Mouse (Mus musculus): ENCODE data around the gene Cgnl1. TPM values are rescaled to one million over a fixed set of nuclear protein-coding genes. Genes with fewer than 3 reads are reported as not detected.

The Cgnl1 gene
- polyA plus RNA-seq, 1 experiment from 2014 or later, result 30.6 TPM

- no peak overlapping the region for H3K9ac ChIP-seq
- H3K9me3 ChIP-seq (replicated peaks), result no peaks in the 10 kb centered on the region
- ATAC-seq (replicated peaks; ENCODE audit: low FRiP score), result no peak
- H3K4me3 ChIP-seq (replicated peaks), result no peak overlapping the region
- 84% methylated on average over 9 of the region's 9 CpGs for WGBS
- no peaks in the 10 kb centered on the region for H3K27me3 ChIP-seq
- H3K4me2 ChIP-seq, result no peak overlapping the region
- H3K27ac ChIP-seq, result no peak overlapping the region
- peaks cover 30% of the 10 kb centered on the region for H3K4me1 ChIP-seq
- H3K36me3 ChIP-seq, result no peaks in the 10 kb centered on the region
These were observed 91.0 kb downstream of the Cgnl1 start for GRCm38 (mm10) chr9:71680381-71680780.

- WGBS, result 69% methylated on average over 11 of the region's 11 CpGs
These were observed 92.1 kb downstream of the Cgnl1 start for GRCm38 (mm10) chr9:71679103-71679815.

DNA sequence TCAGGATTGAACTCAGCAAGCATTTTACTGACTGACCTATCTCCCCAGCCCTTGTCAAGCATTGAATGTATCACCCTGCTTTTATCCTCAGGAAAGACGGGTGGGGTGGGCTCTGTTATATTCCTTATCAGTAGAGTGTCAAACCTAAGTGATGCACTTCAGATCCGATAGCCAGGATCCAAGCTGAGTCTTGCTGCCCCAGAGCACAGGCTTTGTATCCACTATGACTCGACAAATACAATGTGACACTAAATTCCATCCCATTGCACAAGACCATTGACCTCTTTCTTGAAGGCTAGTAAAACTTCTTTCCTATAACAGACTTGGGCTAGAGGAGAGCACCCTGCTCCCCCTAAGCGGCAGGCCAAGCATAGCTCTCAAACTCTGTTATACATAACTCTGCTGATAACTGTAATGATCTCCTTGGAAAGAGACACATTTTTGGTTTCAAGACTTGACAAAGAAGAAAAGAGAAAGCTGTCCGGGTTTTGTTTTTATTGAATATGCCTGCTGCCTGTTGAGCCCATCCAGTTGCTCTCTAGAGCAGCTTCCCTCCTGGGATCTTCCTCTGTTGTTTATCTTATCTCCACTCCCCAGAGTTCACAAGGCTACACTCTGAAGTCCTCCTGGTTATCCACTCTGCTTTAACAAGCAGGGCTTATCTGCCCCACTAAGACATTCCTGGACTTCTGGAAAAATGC is 94.3 kb downstream of the Cgnl1 start:
- peaks cover 37% of the 10 kb centered on the region for H3K4me1 ChIP-seq
- peak overlapping the region; percentile 59 for H3K27ac ChIP-seq
- WGBS, result 53% methylated on average over 5 of the region's 5 CpGs
- peaks cover 11% of the 10 kb centered on the region for H3K36me3 ChIP-seq
- ATAC-seq (replicated peaks; ENCODE audit: low FRiP score), result 0 out of 2 replicates have a peak, but pooled peaks have one; percentile 65
- no peak overlapping the region for H3K9ac ChIP-seq
- H3K27me3 ChIP-seq, result no peaks in the 10 kb centered on the region
- H3K4me2 ChIP-seq, result no peak overlapping the region
- H3K9me3 ChIP-seq (replicated peaks), result no peaks in the 10 kb centered on the region; the same call in 1 of the 2 replicates
- no peak overlapping the region for H3K4me3 ChIP-seq (replicated peaks)

More at GRCm38 (mm10) chr9:71679103-71679815, 92.1 kb downstream of the Cgnl1 start:
- no peak overlapping the region for H3K27ac ChIP-seq
- no peak overlapping the region for H3K4me3 ChIP-seq (replicated peaks)
- no peak overlapping the region for H3K9ac ChIP-seq
- no peak overlapping the region for H3K4me2 ChIP-seq
- peaks cover 37% of the 10 kb centered on the region for H3K4me1 ChIP-seq
- ATAC-seq (replicated peaks; ENCODE audit: low FRiP score), result no peak
- H3K9me3 ChIP-seq (replicated peaks), result no peaks in the 10 kb centered on the region
- H3K27me3 ChIP-seq, result no peaks in the 10 kb centered on the region
- peaks cover 6% of the 10 kb centered on the region; the same call in 1 of the 2 replicates for H3K36me3 ChIP-seq

DNA sequence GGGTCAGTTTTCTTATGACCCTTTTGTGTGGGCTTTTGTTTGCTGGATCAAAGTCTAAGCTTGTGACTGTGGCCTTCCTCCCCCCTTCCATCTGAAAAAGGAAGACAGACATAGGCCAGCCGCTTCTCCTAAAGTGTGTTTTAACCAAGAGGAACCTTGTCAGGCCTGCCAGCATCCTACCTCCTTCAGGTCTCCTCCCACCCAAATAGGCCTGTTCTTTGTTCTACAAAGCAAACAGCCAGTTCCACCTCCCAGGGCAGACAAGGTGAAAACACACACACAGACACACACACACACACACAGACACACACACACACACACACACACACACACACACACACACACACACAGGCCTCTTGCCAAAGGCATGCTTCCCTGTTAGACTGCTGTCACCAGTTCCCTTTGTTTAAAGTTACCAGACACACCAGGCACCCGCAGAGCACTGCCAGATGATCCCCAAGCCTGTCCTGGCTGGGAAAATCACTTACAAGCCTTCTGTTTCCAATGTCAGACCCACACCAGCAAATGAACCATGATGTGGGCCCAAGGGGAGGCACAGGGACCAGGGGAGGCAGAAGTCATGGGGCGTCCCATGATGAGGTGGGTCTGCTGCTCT is 95.5 kb downstream of the Cgnl1 start:
- no peak for ATAC-seq (replicated peaks; ENCODE audit: low FRiP score)
- Histone ChIP-seq H3K27ac (peak overlapping the region; percentile 79), H3K9me3 (replicated peaks) (no peaks in the 10 kb centered on the region; the same call in 1 of the 2 replicates), H3K4me3 (replicated peaks) (no peak overlapping the region), H3K9ac (no peak overlapping the region), H3K4me2 (no peak overlapping the region), H3K36me3 (peaks cover 11% of the 10 kb centered on the region), H3K4me1 (peaks cover 44% of the 10 kb centered on the region), H3K27me3 (no peaks in the 10 kb centered on the region)
- 67% methylated on average over 3 of the region's 3 CpGs for WGBS

GRCm38 (mm10) chr9:71675216-71675615 is 96.2 kb downstream of the Cgnl1 start:
- no peaks in the 10 kb centered on the region for H3K27me3 ChIP-seq
- no peak for ATAC-seq (replicated peaks; ENCODE audit: low FRiP score)
- H3K9ac ChIP-seq, result no peak overlapping the region
- H3K9me3 ChIP-seq (replicated peaks), result no peaks in the 10 kb centered on the region; the same call in 1 of the 2 replicates
- peaks cover 11% of the 10 kb centered on the region for H3K36me3 ChIP-seq
- peaks cover 41% of the 10 kb centered on the region for H3K4me1 ChIP-seq
- H3K4me2 ChIP-seq, result no peak overlapping the region
- no peak overlapping the region for H3K4me3 ChIP-seq (replicated peaks)
- 72% methylated on average over 2 of the region's 2 CpGs for WGBS
- 0 out of 2 replicates have a peak overlapping the region, but pooled peaks have one; percentile 79 for H3K27ac ChIP-seq

DNA sequence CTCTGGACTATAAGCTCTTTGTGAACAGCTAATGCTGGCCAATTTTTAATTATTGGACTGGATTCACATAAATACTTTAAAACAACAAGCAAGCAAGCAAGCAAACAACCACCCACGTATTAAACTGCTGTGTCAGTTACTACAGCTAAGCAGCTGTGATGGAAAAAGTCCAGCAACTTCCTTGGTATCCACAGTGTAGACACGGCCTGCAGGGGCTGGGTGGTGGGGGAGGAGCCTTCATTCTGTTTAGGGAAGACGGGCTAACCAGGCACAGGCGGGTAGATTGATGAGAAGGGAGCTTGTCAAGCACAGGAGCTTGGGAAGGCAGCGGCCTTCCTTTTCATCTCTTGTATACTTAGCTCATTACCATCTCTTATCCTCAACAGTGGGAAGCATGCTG is 96.9 kb downstream of the Cgnl1 start:
- Histone ChIP-seq H3K36me3 (peaks cover 11% of the 10 kb centered on the region), H3K27ac (no peak overlapping the region), H3K9ac (no peak overlapping the region), H3K4me2 (no peak overlapping the region), H3K27me3 (no peaks in the 10 kb centered on the region), H3K4me1 (peaks cover 40% of the 10 kb centered on the region), H3K4me3 (replicated peaks) (no peak overlapping the region), H3K9me3 (replicated peaks) (no peaks in the 10 kb centered on the region; the same call in 1 of the 2 replicates)
- no peak; the same call in 1 of the 2 replicates for ATAC-seq (replicated peaks; ENCODE audit: low FRiP score)
- WGBS, result 51% methylated on average over 5 of the region's 5 CpGs

DNA sequence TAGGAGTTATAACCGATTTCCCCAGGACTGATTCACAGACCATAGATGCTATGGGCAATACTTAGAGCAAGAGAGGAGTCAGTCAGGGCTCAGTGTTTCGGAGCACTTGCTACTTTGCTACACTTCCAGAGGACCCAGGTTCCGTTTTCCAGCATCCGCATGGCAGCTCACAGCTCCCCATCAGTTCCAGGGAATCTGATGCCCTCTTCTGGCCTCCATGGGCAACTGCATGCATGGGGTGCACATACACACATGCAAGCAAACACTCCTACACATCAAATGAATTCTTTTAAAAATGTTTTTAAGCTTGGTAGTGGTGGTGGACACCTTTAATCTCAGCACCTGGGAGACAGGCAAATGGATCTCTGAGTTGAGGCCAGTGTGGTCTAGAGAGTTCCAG is 98.9 kb downstream of the Cgnl1 start:
- 96% methylated on average over 4 of the region's 4 CpGs for WGBS
- no peak overlapping the region for H3K4me2 ChIP-seq

GRCm38 (mm10) chr9:71670677-71671076 is 100.7 kb downstream of the Cgnl1 start:
- no peak for ATAC-seq (replicated peaks; ENCODE audit: low FRiP score)
- no peaks in the 10 kb centered on the region for H3K27me3 ChIP-seq
- no peak overlapping the region for H3K27ac ChIP-seq
- 43% methylated on average over 5 of the region's 5 CpGs for WGBS
- no peak overlapping the region for H3K4me3 ChIP-seq (replicated peaks)
- no peaks in the 10 kb centered on the region; the same call in 1 of the 2 replicates for H3K9me3 ChIP-seq (replicated peaks)
- H3K4me2 ChIP-seq, result no peak overlapping the region
- H3K36me3 ChIP-seq, result peaks cover 11% of the 10 kb centered on the region
- H3K9ac ChIP-seq, result no peak overlapping the region
- H3K4me1 ChIP-seq, result peaks cover 45% of the 10 kb centered on the region

More for the DNA sequence above, 98.9 kb downstream of the Cgnl1 start:
- Histone ChIP-seq H3K9ac (no peak overlapping the region), H3K4me3 (replicated peaks) (no peak overlapping the region), H3K9me3 (replicated peaks) (no peaks in the 10 kb centered on the region; the same call in 1 of the 2 replicates), H3K27me3 (no peaks in the 10 kb centered on the region), H3K36me3 (peaks cover 11% of the 10 kb centered on the region), H3K27ac (no peak overlapping the region), H3K4me1 (peaks cover 43% of the 10 kb centered on the region)
- no peak for ATAC-seq (replicated peaks; ENCODE audit: low FRiP score)

DNA sequence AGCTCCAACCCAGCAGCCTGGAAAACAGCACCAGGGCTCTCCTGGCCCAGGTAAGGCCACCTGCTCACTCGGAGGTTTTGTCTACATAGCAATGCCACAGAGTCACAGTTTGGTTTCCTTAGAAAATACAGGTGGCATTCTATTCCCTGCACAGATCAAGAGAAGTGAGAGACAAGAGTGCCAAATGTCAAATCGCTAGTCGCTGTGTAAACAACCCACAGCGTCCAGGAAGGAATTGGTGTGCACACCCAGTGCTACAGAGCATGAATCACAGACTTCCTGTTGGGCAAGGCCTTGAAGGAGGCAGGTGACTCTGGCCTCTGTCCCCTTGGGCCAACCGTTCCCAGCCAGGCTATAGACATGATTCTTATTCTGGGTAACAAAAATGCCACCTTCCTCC is 103.8 kb downstream of the Cgnl1 start:
- Histone ChIP-seq H3K4me2 (0 out of 2 replicates have a peak overlapping the region, but pooled peaks have one; percentile 9), H3K4me1 (peaks cover 64% of the 10 kb centered on the region), H3K36me3 (peaks cover 5% of the 10 kb centered on the region; the same call in 1 of the 2 replicates), H3K9me3 (replicated peaks) (no peaks in the 10 kb centered on the region; the same call in 1 of the 2 replicates), H3K4me3 (replicated peaks) (no peak overlapping the region), H3K9ac (no peak overlapping the region), H3K27me3 (no peaks in the 10 kb centered on the region), H3K27ac (peak overlapping the region; percentile 78)
- 17% methylated on average over 5 of the region's 5 CpGs for WGBS
- ATAC-seq (replicated peaks; ENCODE audit: low FRiP score), result no peak

DNA sequence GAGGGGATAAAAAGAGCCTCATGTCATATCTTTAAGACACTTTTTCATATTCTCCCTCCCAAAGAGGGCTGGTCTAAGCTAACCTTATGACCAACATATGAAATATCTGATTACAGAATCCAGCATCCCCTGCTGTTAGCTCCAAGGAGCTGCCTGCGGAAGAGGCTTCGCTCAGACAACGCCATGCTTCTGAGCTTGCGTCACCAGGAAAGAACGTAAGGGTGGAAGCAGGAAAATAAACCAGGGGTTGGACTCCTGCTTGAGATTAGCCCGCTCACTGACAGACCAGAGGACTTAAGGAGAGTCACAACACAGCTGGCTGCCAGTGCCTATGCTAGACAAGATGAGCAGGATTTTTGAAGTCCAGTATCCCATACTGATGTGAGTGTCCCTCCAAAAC is 105.0 kb downstream of the Cgnl1 start:
- no peak overlapping the region for H3K4me2 ChIP-seq
- H3K27ac ChIP-seq, result peak overlapping the region; percentile 78; the same call in 1 of the 2 replicates
- H3K27me3 ChIP-seq, result no peaks in the 10 kb centered on the region
- no peak overlapping the region for H3K4me3 ChIP-seq (replicated peaks)
- ATAC-seq (replicated peaks; ENCODE audit: low FRiP score), result no peak
- H3K4me1 ChIP-seq, result peaks cover 64% of the 10 kb centered on the region
- no peak overlapping the region for H3K9ac ChIP-seq
- no peaks in the 10 kb centered on the region for H3K36me3 ChIP-seq
- no peaks in the 10 kb centered on the region for H3K9me3 ChIP-seq (replicated peaks)
- WGBS, result 78% methylated on average over 6 of the region's 6 CpGs

DNA sequence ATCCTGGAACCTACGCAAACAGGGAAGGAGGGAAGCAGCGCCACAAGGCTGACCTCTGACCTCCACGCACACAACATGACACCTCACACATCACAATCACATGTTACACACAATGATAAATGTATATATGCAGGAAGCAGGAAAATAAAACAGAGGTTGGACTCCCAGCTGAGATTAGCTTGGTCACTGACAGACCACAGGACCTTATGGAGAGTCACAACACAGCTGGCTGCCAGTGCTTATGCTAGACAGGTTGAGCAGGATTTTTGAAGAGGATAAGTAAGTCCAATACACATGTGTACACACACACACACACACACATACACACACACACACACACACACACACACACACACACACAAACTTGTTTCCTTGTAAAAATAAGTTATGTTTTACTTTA is 105.9 kb downstream of the Cgnl1 start:
- H3K4me2 ChIP-seq, result no peak overlapping the region
- 67% methylated on average over 3 of the region's 3 CpGs for WGBS
- no peak overlapping the region for H3K9ac ChIP-seq
- no peak for ATAC-seq (replicated peaks; ENCODE audit: low FRiP score)
- H3K36me3 ChIP-seq, result no peaks in the 10 kb centered on the region
- H3K9me3 ChIP-seq (replicated peaks), result no peaks in the 10 kb centered on the region
- peaks cover 69% of the 10 kb centered on the region for H3K4me1 ChIP-seq
- no peak overlapping the region for H3K4me3 ChIP-seq (replicated peaks)
- H3K27me3 ChIP-seq, result no peaks in the 10 kb centered on the region
- 0 out of 2 replicates have a peak overlapping the region, but pooled peaks have one; percentile 1 for H3K27ac ChIP-seq

DNA sequence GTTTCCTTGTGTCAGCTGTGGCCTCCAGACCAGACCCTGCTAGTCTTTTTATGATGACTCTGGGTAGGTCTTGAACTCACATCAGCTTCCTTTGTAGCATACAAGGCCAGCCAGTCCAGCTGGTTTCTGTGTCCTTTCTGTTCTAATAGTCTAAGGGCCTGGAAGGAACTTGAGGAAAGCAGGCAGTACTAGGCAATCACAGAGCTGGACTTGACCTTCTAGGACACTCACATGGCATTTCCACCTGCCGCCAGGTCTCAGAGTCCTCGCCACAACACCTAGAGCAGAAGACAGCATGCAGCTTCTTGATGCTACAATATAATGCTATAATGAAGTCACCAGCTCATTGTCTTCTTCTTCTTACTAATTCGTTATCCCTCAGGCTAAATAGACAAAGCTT is 106.5 kb downstream of the Cgnl1 start:
- no peak for ATAC-seq (replicated peaks; ENCODE audit: low FRiP score)
- 93% methylated on average over 3 of the region's 3 CpGs for whole genome bisulfite sequencing
- H3K4me3 ChIP-seq (replicated peaks), result no peak overlapping the region
- no peaks in the 10 kb centered on the region for H3K27me3 ChIP-seq
- peak overlapping the region; percentile 94 for H3K27ac ChIP-seq
- peaks cover 76% of the 10 kb centered on the region for H3K4me1 ChIP-seq
- H3K4me2 ChIP-seq, result no peak overlapping the region
- no peak overlapping the region for H3K9ac ChIP-seq
- no peaks in the 10 kb centered on the region for H3K36me3 ChIP-seq
- no peaks in the 10 kb centered on the region for H3K9me3 ChIP-seq (replicated peaks)
